Mouse (Mus musculus): ENCODE data around the gene Fgfr2.
A peak's percentile ranks its signal among the peaks of the same experiment; 100 is the strongest.

Fgfr2 gene

DNA sequence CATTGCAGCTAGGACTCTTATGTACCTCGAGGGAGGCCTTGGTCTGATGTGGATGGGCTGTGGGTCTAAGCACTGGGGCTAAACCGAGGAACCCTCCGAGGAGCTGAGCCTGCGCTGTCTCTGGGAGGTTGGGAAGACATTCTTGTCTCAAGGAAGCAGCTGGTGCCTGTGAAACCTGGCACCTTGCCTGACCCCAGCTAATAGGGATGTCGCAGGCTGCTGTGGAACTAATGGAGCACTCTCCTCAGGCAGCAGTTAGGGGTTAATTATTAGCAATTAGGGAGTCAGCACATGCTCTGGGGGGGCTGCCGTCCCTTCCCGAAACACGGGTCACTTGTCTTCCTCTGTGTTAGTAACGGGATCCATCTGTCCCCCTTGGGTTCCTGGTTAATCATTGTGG lies 482.2 kb downstream of the Fgfr2 start:
- DNase-seq, result no peak

DNA sequence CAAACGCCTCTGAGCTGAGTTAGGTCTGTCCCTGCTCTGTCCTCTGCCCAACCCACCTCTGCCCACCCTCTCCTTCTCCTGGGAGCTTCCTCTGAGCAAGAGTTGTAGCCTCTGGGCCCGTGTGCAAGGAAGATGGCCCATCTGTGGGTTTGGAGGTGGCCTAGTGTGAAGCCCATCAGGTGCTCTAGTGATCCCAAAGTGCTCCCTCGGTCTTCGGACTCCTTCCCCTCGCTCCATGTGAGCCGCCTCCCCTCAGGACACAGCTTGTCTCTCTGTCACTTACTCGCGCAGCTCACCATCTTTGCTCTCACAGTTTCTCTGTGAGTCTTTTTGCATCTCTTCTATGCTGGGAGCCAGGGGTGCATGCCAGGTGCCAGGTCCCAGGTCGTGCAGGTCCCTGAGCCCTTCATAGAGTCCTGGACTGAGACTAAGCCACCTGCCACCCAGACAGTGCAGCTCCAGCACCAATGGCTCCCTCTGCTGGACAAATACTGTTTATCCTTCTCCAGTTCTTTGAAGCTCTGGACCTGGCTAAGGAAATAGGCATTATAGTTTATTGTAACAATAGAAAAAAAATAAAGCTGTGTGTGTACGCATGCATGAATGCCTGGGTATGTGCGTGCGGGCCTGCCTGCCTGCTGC lies 484.6 kb downstream of the Fgfr2 start:
- DNase-seq, result peak; percentile 38

DNA sequence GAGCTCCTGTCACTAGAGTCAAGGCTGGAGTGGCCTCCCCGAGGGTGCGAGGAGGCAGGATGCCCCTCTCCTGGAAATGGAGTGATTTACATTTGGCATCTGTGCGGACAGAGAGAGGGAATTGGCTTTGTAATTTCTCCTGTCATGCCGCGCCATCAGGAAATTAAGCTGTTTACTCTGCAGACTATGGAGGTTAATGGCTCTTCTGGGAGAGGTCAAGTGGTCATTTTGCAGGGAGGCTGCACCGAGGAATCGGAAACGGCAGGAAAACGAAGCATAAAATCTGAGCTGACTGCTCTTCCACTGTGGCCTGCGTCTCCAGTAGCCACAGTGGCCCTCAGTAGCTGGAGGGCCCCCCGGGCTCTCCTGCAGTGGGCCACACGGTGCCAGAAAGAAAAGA lies 485.9 kb downstream of the Fgfr2 start:
- DNase-seq, result no peak

DNA sequence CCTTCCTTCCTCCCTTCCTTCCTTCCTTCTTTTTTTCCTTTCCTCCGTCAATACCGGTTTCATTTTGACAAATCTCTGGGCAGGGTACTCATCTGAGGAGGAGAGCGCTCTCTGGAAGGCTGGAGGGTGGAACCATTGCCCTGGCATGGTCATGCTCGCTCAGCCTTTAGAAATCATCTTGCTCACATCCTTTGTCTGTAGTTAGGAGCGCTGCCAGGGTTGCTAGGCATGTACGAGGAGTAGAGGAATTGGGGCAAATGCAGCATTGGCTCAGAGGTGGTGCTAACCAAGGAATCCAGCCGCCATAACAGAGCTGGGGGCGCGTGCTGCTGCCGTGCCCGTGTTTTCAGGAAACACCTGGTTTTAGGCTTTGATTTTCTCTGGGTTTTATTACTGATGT lies 491.8 kb downstream of the Fgfr2 start:
- peak; percentile 56 for DNase-seq

DNA sequence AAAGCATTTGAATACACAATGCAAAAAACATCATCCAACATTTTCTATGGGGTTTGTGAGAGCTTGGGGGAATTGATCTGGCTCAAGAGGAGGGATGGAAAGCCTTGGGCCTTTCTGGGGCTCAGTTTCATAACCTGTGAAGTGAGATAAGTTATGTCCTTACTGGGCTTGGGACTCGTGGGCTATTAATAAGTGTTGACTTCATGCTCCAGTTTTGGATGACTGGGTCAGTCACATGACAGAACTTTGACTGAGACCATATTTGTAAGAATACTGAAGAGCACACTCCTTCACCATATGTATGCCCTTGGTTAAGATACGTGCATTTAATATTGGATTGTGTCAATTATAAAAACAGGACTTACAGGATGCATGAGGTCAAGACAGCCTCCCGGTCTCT lies 495.7 kb downstream of the Fgfr2 start:
- DNase-seq, result no peak

DNA sequence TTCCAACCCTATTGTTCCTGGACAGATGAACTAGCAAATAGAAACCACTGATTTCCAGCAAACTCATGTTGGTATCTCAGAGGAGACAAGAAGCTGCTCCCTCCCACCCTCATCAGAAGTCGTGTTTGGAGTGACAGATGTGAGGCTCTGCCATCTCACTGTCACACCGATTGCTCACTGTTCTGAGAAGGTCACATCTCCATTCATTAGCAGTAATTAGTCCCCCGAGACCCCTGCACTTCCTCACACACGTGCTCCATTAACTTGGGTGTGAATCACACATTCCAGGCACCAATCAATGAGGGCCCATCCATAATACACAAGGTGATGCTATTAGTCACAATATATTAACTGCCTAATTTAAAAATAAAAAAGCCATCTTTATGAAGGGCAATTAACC lies 497.0 kb downstream of the Fgfr2 start:
- DNase-seq, result no peak

DNA sequence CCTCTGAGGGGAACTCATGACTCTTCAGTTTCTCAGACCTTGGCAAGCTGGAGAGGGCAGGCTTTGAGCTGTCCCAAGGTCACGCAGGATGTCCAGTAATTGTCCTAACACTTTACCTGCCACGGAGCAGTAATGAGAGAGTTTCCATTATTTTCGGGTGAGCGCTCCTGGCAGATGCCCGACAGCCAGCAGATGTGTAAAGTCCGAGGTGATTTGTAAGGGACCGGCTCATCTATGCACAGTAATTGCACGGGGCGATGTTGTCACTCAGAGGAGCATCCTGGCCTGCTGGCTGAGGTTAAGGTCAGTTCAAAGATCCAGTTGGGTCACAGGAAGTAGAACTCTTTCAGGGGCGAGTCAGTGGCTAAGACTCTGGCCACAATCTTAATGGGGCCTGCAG lies 499.0 kb downstream of the Fgfr2 start:
- DNase-seq, result no peak

DNA sequence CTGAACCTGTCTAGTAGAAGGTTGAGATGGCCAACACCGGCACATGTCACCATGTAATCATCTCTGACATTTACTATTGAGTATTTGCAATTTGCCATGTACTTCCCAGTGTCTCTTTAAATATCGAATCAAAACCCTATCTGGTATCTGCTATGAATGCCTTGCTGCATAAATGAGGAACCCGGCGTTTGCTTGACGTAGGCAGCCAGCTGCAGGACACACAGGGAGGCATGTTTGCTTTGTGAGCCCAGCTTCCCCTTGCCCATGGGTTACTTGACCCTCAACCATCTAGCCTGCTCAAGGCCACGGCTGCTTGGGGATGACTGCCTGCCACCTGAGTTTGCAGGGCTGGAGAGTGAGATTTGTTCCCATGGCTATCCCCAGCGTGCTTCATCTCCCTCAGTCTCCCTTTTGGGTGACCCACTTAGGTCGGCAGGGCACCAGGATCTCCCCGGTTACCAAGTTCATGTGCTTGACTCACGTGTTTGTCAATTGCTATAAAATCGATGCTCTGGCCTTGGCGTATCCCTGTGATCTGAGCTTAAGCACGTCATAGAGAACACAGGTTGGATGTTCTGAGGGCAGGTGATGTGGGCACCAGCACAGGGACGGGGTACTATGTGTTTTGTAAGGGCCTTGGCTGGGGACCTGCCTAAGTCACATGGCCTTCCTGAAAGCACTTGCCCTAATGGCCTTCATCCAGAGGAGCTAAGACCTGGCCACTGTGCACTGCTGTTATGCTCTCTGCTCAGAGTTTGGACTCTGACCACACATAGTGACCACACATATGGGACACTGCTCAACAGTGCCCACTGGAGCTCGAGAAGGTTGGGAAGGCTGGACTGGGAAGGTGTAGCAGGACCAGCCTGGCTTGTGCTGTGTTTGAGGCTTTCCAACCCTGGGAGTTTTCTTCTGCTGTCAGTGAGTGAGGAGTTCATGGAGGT lies 502.9 kb downstream of the Fgfr2 start:
- no peak for DNase-seq

DNA sequence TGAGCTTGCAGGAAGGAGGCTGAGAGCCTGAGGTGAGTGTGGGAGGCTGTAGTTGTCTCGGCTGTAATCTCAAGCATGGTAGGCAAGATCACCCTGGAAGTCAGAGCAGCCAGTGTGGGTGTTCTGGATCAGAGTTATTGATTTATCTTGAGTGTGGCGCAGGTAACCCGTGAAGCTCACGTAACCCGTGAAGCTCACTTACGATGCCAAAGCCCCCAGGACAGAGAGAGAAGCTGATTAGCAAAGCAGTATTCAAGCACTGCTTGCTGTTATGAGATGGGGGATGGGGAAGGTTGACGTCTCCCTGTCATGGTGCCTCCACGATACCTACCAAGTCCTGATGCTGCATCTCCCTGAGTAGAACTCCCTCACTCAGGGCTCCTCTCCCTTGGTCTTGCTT lies 503.6 kb downstream of the Fgfr2 start:
- no peak for DNase-seq

DNA sequence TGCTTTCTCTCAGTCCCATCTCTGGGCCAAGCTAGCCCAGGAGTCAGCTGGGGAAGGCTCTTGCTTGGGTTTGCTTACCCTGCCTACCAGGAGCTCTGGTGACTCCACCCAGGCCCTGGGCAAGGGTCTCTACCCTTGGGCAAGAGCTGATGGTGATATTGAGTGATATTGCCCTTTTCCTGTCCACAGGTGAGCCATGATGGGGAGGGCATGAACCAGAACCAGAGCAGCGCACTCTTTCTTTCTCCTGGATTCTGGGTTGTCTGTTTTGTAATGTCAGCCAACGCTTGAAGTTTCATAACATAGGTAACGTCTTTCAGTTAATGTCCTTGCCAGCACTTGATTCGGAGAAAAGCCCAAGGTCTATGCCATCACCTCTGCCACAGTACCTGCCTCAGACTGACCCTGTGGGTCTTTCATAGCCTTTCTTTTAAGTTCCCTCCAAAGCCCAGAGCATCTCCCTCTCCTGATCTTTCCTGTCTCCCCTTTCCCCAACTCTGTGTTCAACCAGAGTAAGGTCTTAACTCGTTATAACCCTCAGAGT lies 506.1 kb downstream of the Fgfr2 start:
- no peak for DNase-seq

DNA sequence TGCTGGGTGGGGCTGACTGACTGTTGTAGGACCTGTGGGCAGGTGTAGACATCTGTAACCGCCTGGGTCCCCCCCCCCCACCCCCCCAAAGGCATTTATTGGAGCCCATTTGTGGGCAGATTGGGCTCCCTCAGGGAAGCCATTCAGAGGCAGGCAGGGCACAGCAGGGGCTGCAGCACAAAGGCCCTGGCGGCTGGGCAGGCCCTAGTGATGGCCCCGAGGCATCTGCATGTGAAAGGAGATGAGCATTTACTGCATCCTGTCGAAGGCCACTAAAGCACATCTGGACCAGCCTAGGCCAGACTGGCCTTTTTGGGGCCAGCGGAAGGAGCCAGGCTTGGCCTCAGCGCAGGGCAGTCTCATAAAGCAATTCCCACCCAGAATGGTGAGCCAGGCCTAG lies 506.8 kb downstream of the Fgfr2 start:
- no peak for DNase-seq

DNA sequence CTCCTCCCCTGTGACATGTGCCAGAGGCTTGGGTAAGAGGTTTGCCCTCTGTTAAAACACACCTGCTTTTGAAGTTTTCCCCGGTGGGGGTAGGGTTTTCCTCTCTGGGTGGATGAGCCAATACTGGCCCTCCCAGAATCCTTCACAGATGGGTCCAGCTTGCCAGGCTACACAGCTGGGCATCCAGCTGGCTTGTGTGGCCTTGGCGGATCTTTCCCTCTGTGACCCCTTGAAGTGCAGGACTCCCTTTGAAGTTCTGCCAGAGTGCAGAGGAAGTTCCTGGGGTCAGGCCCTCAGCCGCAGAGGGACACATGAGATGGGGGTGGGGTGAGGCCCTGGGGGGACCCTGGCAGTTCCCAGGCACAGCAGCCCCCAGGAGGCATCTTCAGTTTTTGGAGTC lies 507.8 kb downstream of the Fgfr2 start:
- no peak for DNase-seq

DNA sequence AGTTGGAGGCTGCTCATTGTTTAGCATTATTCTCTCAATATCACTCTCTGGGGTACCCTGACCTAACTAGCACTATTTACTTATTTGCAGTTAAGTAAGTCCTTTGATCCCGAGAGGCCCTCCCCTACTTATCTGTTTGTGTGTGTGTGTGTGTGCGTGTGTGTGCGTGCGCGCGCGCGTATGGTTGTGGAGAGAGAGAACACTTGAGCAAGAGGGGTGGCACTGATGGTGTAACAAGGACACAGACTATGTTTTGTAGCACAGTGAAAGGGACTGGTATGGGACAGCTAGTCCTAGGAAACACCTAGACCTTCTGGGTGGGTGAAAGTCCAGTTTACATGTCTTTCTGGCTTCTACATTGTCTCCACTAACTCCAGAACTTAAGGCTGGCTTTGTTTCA lies 511.6 kb downstream of the Fgfr2 start:
- DNase-seq, result no peak

DNA sequence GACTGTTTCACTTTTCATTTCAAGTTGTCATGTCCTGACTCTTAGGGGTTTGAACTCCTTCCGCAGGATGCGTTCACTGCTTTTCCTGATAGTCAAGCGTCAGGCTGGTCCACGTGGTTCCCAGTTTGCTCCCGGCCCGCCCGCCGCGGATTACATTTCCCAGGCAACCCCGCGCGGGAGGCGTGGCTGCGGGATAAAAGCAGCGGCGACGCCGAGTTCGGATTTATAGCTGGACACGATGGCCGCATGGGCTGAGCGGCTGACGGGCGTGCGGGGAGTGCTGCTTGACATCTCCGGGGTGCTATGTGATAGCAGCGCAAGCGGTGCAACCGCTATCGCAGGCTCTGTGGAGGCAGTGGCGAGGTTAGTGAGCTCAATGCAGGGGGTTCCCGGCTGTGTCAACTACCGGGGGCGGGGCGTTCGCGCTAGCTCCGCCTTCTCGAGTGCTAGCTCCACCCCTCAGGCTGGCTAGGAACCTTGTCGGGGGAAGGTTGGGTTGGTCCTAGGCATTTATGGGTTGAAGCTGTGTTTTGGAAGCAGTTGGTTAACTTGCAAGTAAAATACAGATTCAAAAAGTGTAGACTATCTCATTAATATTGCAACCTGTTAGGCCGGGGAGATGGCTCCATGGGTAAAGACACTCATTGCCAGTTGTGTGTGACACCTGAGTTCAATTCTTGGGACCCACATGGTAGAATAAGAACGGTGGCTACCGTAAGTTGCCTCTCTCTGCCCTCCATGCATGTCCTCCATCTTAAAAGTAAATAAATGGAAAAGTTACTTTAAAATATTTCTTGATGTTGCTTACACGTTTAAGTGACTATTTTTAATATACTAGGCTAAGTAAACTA lies 512.5 kb downstream of the Fgfr2 start, which contains the start of gene Lhpp:
Gene Lhpp, plus strand, starts transcription at position 171 of the 851 bp plus-strand sequence.
- peak; percentile 80 for DNase-seq

DNA sequence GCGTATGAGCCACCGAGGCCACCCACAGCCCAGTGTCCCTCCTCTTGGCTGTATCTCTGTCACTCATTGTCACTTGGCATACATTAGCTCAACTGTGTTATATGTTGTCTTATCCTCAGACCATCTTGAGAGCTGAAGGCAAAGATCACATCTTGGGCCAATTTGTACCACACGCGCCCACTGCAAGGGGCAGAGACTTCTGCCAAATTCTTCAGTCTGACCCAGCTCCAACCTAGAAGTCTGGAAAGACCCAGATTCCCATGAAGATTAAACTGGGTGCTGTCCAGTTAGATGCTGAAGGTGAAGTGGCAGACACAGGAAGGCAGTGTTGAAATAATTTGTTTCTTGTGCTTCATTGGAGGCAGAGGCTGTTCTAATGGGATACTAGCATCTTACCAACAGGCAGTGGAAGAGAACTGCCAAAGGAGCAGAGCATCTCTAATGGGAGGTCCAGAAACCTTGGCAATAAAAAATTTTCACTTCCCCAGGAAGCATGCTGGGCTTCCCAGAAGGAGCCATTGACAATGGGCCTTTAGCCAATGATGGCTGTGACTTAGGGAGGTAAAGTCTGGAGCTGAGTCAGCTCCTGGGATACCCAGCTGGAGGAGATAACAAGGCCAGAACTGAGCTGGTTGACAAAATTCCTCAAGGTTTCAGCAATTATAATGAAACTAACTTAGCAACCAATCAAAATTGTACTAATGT lies 514.7 kb downstream of the Fgfr2 start:
- no peak for DNase-seq

DNA sequence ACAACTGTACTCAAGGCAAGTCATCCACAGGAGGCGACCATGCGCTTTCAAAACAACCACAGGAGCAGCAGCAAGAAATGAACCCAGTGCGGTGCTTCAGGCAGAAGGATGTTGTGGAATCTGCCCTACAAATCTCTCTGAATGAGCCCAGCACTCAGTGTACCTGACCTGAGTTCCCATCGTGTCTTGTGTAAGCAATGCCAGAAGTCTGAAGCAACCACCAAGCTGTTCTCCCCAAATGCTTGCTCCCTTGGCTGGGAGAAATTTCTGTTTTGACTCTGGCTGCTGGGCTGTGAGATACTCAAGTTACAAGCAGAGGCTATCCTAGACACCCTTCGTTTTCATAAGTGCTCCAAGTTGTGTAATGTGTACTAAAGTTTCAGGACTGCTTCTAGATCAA lies 517.5 kb downstream of the Fgfr2 start:
- no peak for DNase-seq

DNA sequence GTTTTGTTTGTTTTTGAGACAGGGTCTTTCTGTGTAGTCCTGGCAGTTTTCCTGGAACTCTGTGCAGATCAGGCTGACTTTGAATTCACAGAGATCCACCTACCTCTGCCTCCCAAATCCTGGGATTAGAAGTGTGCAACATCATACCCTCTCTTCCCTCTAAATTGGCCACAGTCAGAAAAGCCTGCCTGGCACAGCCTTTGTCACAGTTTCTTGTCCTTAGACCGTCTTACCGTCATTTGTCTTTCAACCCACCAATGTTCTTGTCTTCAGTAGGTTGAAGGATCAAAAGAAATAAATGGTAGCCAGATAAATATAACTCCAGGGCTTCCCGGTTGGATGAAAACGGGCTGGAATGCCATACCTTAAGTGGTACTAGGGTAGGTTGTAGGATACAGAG lies 518.4 kb downstream of the Fgfr2 start:
- no peak for DNase-seq

DNA sequence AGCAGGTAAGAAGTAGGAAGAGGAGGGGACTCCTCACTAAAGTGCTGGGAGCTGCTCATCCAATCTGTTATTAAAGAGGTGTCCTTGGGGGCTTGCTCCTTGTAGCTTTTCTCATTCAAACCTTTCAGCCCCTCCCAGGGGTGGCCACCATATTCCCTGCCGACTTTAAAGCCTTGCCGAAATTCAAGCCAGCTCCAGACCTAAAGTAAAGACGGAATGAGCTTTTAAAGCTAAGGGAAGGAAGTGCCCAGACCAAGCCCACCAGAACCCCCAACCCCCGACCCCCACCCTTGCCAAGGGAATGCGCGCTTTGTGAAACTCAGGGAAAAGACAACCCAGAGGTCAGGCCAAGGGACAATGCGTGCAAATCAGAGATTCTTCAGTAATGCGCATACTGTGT lies 522.2 kb downstream of the Fgfr2 start:
- DNase-seq, result no peak

DNA sequence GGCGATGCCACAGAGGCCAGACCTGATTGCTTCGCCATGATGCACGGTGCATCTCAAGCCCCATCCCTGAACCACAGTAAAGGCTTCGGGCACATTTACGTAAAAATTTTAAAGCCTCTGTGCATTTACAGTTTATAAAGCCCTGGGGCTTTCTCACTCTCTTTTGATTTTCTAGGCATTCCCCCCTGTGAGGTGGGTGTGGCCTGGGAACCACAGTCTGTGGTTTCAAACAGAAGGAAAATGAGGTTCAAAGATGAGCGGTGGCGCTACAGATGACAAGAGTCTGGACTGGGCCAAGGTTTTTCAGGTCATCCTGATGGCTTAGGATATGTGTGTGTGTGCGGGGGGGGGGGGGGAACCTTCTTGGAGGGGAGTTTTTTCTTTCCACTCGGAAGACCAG lies 523.1 kb downstream of the Fgfr2 start:
- no peak for DNase-seq

DNA sequence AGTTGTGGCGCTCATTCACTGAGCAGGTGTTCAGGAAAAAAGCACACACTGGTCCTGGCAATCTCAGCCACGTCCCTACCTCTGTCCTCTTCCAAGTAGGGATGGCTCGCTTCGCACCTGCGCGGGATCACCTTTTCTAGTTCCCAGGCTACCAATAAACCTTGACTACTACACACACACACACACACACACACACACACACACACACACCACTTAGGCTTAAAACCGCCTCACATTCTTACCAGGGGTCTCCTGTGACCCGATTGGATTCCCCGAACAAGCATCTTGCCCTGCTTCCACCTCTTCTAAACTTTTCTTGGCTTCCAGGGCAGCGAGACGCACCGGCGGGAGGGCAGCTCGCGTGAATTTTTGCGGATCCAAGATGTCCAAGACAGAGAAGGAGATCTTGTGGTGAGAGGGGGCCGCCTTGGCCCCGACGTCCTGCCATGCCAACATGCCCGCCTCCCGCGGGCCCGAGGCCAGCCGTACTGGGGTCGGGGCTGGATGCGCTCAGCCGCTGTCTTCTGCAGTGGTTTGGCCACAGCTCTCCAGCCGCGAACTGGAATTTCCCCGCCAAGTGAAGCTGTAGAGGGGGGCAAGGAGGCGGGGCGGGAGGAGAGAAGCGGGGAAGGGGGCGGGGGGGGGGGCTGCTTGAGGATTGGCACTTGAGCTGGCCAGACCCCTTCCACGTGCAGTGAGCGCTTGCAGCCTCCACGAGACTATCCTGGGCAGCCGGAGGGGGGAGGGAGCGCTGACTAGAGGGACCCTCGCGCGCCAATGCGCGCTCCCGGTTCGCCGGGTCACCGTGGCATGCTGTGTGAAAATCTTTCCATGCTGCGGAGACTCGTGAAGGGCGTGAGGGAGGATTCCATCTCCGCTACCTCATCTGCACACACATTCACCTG lies 523.8 kb downstream of the Fgfr2 start, which contains the start of gene Nkx1-2:
Gene Nkx1-2, minus strand, starts transcription at position 567 of the 905 bp plus-strand sequence.
- DNase-seq, result no peak

Measured in right cerebral cortex, adult 18-20 months (tissue).